Mouse (Mus musculus): ENCODE measurements around the gene Duox2. TPM values are rescaled to one million over a fixed set of nuclear protein-coding genes. Genes with fewer than 3 reads are reported as not detected.
A peak's percentile ranks its signal among the peaks of the same experiment; 100 is the strongest.
"Not testable (repeated sequence)": the region's sequence is repeated elsewhere in the genome, so short reads cannot be mapped to it uniquely, and the experiment has no call there.

Gene Duox2
- total RNA-seq (2021), result under 1 TPM; 0.41 to 0.57 TPM
- long read RNA-seq, experiment 1, result 0 reads
- long read RNA-seq, experiment 2, result 0 reads

DNA sequence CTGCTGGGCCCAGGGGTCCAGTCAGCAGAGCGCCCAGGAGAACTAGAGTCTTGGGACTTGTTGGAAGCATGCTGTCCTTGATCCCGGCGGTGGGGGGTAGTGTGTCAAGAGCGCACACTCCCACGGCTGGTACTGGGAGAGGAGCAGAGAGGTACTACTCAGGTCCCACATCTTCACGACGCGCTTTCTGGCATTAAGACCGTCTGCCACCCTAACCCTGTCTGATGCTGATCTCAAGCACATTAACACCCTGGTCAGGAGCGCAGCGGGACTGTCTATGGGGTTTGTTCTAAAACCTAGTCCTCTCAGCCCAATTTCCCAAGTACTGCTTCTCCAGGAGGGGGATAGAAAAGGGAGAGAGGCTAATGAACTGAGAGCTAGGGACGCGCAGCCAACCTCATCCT is at the start of gene Duox2:
Gene Duox2, minus strand, starts transcription at position 354 of the 404 bp plus-strand sequence.
- intact Hi-C loops (cut with DNase I), result no loop called here
- no peak for DNase-seq

DNA sequence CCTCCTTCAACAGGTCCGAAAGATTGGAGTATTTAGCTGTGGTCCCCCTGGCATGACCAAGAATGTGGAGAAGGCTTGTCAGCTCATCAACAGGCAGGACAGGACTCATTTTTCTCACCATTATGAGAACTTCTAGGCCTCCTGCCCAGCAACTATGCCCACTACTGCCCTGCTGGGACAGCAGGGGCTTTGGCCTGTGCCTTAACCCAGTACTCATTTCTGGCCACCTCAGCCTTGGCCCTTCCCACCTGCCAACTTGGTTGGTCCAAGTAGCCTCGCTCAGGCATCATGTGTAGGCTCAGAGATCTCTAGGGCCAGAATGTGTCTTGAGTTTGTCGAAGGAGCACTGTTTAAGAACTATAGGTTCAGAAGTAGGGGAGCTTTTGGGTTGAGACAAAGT is 49.0 kb upstream of the Duox2 start:
- no peak for DNase-seq
- intact Hi-C loops (cut with DNase I), result no loop called here

DNA sequence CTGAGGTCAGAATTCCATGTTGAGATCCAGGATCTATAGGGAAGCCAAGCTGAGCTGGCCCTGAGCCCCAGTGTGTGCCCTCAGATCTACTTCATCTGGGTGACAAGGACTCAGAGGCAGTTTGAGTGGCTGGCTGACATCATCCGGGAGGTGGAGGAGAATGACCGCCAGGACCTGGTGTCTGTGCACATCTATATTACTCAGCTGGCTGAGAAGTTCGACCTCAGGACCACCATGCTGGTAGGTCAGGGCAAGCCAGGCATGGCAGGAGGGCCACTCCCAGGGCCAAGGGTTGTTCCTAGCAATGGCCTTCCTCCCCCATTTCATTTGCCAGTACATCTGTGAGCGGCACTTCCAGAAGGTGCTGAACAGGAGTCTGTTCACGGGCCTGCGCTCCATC is 47.9 kb upstream of the Duox2 start:
- DNase-seq; intact Hi-C loops (cut with DNase I): not testable (repeated sequence)

DNA sequence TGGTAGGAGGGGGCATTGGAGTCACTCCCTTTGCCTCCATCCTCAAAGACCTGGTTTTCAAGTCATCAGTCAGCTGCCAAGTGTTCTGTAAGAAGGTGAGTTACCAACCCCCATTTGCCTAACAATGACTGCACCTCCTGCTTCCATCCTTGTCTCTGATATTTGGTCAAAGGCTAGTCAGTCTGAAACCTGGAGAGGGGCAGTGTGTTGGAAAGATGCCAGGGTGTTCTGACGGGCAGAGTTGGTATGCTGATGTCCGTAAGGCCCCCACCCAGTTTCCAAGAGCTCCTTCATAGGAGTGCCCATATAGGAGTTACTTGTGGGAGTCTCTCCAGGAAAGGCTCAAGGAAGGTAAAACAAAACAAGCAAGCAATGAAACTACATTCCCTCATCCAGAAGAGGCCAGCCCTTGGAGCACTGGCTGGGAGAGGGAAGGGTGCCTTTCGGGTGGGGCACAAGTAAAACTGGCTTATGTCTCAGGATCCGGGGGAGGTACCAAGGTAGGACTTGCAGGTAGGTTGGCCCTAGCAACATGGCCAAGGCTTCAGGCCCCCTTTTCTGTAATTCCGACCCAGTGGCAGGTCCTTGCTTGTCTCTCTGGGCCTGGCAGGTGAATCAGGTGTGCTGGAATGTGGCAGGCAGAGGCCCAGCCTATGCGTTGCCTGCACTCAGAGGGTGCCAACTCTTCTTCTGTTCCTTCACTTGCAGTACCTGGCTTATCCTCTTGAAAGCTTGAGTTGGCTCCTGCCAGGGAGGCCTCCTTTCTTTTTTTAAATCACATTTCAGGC is 47.1 kb upstream of the Duox2 start:
- no peak for DNase-seq
- intact Hi-C loops (cut with DNase I), result no loop called here

DNA sequence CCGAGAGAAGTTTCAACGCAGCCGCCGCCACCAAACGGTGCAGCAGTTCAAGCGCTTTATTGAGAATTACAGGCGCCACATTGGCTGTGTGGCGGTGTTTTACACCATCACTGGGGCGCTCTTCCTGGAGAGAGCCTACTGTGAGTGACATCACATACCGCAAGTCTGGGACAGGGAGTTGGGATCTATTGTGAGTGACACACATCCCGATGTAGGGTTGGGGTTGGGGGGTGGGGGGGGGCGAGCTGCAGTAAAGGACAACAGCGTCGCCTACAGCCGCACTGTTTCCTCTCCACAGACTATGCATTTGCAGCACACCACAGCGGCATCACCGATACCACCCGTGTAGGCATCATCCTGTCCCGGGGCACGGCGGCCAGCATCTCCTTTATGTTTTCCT is 39.0 kb upstream of the Duox2 start:
- no peak for DNase-seq
- intact Hi-C loops (cut with DNase I), result no loop called here

DNA sequence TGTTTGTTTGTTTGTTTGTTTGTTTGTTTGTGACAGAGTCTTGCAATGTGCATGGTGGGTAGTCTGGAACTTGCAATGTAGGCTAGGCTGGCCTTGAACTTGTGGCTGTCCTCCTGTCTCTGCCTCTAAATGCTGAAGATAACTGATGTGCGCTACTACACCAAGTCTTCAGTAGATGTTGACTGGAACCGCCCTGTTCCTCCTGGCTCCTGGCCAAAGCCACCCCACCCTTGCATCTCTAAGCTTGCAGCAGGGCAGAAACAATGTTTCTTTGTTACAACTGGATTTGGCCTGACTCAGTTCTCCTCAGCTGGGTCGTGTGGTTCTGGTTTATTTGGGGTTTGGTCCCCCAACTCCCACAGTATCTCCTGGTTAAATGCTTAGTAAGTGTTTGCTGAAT is 35.9 kb upstream of the Duox2 start:
- intact Hi-C loops (cut with DNase I), result no loop called here
- peak; percentile 31 to 41 for DNase-seq

DNA sequence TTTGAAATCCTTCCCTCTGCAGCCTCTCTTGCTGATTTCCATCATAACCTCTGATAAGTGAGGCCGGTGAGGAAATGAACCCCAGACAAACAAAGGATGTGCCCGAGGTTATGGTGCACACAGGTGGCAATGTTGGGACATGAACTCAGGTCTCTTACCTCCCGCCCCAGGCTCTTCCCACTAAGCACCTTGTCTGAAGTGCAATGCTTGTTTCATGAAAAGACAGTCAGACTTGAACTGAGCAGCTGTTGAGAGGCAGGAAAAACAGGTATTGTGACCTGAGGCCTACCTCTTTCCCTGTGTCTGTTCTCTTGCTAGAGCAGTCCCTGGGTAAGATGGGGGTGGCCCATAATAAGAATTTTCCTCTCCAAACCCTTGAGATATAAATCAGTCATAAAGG is 34.0 kb upstream of the Duox2 start:
- intact Hi-C loops (cut with DNase I), result no loop called here
- DNase-seq, result no peak

DNA sequence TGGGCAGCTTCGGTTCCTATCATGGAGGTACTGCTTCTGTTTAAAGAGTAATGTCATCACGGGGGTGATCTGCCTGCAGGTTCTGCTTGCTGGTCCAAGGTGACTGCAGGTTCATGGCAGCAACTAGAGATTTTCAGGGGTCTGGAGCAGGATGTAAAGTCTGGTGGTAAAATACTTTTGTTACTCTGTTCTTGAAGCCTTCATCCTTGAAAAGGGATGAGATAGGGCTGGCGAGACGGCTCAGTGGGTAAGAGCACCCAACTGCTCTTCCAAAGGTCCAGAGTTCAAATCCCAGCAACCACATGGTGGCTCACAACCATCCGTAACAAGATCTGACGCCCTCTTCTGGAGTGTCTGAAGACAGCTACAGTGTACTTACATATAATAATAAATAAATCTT is 32.1 kb upstream of the Duox2 start:
- DNase-seq; intact Hi-C loops (cut with DNase I): not testable (repeated sequence)

DNA sequence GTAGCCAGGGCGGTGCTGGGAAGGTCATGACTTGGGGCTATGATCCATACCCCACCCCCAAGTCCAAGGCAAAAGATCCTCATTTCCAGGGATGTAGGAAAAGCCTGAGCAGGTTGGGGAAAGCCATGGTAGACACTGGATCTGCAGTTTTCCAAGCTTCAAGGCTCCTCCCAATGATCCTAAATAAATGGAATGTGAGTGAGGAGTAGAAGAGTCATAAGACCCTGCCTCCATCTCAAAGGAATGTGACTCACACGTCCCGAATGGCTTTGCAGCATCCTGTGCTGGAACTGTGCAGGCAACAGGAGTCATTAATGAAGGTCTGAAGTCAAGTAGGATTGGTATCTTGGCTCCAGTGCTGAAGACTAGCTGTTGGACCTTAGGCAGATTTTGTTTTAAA is 29.7 kb upstream of the Duox2 start:
- no peak for DNase-seq
- intact Hi-C loops (cut with DNase I), result no loop called here

DNA sequence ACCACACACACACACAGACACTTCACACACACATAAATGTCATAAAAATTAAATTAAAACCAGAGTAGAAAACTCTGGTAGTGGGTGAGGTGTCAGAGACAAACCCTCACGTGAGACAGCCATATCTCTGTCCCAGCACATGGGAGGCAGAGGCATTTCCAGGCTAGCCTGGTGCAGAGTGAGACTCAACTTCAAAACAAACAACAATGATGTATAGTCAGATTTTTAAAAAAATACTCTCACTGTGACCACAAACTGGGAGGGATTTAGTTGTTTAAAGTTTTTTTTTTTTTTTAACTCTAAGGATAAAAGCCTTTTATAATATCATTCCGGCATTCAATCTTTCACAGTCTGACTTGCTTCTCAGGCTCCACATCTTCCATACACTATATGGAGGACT is 27.1 kb upstream of the Duox2 start:
- intact Hi-C loops (cut with DNase I), result no loop called here
- DNase-seq, result no peak

DNA sequence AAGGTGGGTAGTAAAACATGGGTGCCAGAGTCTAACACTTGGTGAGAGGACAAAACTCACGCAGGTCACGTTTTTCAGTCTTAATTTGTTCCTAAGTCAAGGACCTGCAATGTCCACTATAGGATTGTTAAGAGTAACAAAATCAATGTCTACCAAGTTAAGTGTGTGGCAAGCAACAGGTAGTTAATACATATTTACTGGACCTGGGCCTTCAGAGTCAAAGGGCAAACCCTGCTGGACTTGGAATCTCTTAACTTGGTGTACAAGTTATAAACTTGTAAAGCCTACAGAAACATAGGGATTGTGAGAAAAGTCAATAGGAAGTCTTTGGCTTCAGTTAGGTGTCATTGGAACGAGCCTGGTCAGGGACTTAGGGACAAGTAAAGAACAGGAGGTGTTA is 26.3 kb upstream of the Duox2 start:
- no peak for DNase-seq
- intact Hi-C loops (cut with DNase I), result no loop called here

DNA sequence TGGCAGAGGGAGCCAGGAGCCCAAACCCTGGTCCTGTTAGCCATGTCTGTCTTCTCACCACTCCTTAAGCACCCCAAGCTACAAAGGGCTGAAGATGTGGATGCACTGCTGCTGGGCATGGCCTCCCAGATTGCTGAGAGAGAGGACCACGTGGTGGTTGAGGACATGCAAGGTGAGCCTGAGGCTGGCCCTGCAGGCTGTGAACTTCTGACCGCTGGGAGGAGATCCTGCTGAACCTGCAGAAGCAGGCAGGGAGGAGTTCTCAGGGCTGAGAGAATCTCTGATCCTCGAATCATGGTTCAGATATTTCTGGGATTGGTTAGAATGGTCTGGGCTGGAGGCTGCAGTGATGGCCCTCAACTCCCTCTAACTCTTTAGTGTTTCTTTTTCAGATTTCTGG is 25.7 kb upstream of the Duox2 start:
- DNase-seq, result no peak
- intact Hi-C loops (cut with DNase I), result no loop called here

DNA sequence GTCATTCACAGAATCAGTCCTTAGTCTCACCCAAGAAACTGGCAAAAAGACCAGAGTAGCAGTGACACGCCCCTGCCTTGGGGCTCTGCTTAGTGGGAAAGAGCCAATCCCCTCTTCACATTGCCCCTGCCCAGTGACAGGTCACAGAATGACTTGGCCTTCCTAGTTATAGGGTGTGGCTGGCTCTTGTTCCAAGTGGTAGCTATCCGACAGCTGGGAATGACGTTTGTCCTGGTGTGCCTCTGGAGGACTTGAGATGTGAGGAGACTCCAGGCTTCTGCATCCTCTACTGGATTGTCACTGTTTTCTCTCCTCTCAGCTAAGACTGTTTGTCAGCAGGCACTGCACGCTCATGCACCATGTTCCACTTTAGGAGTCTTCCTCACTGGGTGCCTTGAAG is 19.1 kb upstream of the Duox2 start:
- intact Hi-C loops (cut with DNase I), result no loop called here
- no peak for DNase-seq

DNA sequence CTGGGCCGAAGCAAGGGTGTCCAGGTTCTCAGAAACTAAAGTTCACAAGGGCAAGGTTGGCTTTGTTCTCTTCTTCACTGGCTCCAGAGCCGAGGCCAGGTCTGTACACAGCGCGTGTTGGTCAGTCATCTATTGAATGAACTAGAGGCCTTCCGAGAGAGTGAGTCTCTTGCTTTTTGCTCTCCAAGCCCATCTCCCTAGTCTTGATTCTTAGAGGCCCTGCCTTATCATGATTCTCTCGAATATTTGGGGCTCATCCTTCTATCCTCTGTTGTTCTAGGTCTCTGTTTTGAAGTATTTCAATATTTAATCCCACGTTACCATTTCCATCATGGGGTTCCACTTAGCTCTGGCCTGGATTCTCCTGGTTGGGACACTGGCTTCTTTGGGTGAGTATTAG is 17.1 kb upstream of the Duox2 start, which contains the start of gene Duox1:
Gene Duox1, plus strand, starts transcription at position 301 of the 400 bp plus-strand sequence.
- no peak for DNase-seq
- intact Hi-C loops (cut with DNase I), result no loop called here

DNA sequence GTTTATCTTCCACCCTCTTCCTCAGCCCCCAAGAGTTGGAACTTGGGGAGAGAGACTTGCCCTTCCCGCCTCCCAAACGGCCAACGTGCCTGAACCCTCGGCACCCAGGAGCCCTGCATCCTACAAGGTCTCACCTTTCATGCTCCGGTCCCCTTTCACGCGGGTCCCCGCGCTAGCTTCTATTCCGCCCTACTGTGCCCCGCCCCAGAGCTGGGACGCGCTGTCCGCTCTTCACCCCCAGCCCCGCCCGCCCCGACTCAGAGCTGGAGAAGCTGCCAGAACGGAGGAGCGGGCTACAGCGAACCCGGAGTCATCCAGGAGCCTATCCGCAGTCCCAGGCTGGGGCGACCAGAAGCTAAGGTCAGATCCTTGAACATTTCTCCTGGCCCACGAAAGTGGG is 15.3 kb upstream of the Duox2 start, which contains the start of gene Duoxa1:
Gene Duoxa1, minus strand, starts transcription at position 195 of the 400 bp plus-strand sequence.
- DNase-seq, result no peak
- intact Hi-C loops (cut with DNase I), result no loop called here

DNA sequence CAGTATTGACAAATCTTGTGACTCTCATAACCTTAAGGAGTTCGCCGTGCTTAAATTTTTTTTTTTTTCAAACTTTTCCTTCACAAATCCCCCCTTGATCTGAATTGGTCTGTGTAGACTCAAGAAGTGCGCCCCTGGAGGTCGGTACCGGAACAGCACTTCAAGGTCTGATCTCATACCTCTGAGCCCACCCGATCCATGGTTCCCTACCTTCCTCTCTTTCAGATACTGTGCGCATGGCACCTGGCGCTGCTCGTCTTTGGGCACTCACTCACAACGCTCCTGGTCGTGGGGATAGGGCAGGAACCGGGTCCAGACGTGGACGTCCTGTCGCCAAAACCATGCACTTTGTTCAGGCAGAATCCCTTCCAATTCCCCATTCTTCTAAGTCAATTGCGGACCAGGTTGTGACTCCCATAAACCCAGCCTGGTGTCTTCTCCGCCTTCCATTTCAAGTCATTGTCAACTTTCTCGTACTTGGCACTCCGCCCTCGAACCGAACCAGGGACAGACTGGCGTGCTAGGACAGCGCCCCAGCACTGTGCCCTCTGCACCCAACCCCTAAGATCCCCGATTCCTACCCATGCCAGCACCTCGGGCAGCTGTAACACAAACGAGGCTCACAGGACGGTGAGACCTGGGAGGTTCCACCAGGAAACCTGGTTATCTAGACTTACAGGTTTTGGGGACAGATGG is 14.6 kb upstream of the Duox2 start:
- DNase-seq, result peak; percentile 60 to 76
- intact Hi-C loops (cut with DNase I), result no loop called here

DNA sequence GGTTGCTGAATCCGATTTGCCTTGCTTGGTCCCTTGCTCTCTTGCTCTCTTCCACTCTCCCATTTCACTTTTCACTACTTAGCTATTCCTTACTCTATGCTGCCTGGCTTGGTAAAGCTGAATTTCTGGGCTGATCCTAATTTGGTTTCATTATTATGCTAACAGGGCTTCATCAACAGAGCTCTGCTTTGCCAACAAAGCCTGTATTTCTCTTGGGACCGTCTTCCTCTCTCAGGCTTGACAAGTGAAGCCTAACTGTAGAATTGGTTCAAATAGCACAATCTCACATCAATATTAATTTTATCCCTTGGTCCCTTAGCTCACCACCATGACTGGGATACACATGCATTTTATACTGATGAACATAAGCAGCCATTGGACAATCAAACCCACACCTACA is 13.3 kb upstream of the Duox2 start:
- intact Hi-C loops (cut with DNase I), result no loop called here

DNA sequence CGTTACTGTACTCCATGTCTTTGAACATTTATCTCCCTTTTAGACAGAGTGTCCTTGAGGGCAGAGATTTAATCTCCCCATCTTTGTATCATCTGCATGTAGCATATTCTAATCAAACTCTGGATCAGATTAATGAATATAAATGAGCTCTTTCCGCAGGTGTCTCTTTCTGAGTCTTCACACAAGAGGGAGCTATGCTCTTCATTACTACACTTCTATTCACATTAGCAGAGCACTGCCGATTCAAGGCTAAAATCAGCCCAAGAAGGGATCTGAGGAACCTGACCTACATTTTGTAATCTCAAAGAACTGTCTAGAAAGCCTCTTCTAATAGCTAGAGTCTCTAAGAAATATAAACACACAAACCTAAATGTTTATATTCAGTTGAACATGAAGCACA is 11.4 kb upstream of the Duox2 start:
- DNase-seq, result no peak
- intact Hi-C loops (cut with DNase I), result no loop called here

More for the DNA sequence above, 13.3 kb upstream of the Duox2 start:
- DNase-seq, result no peak

DNA sequence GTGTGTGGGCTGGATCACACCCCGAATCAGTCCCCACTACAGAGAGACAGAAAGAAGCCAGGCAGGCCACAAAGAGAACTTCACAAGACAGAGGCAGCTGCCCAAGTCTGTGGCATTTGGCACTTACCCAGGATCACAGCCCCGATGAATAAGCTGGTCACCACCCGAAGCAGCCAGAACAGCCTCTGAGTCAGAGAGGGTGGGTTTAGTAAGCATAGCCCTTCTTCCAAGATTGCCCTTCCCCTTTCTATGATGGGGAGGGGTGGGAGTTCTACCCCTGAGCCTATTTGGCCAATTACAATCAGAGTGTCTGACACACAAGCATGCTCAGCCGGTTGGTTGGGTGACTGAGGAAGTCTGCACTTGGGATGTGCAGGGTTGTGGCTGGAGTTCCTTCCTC is 7.9 kb upstream of the Duox2 start:
- no peak for DNase-seq
- intact Hi-C loops (cut with DNase I), result no loop called here

DNA sequence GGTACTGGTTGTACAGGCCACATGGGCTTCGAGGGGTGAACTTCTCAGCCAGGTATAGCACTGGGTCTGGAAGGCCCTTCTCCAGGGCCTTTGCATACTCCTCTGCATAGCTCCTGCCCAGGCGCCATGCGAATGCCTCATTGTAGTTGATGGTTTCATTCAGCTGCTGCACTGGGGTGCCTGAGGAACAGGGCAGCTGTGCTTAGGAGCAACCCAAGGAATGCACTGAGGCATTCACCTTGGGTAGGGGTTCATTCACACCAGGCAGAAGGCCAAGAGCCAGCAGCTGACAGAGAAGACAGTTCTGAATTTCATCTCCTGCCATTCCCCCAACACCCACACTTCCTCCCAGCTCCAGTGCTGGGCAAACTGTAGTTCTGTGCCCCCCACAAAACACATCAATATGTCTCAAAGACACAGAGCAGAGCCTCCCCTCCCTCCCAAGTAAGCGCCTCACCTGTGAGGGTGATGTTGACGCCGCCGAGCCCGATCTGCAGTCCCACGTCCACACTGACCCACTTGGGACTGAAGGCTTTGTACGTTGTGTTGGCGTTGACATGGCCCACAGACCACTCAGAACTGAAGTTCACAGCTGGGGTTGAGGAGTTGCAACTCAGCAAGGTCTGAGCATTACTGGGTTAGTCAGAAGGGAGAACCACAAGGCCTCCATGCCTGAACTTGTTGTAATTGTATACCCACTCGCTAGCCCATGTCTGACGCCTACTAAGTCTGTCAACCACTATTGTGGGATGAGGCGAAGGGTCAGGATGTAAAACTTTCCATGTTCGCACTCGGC is 7.0 kb upstream of the Duox2 start:
- intact Hi-C loops (cut with DNase I), result no loop called here
- no peak for DNase-seq

DNA sequence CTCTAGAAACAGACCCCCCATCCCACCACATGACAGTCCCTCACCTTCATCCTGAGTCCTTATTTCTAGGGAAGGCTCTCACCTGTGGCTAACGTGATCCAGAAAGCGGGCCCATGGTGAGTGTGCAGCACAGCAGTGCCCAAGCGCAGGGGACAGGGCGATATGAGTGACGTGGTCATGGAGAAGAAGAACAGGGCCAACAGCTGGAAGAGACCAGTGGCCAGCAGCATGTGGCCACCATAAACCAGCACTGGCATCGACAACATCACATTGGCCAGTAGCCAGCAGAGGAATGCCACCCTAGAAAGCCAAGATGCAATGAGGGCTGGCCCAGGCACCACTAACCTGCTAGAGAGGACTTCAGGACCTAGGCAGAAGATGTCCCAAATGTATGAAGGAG is 6.3 kb upstream of the Duox2 start:
- no peak for DNase-seq
- intact Hi-C loops (cut with DNase I), result loop anchor here (5.0 kb wide), 1 partner anchor 57 kb away; no protein-coding TSS in a partner anchor
